Mouse (Mus musculus) forebrain, embryonic 13.5 days (tissue): ENCODE data around the gene Gpr88. TPM values are rescaled to one million over a fixed set of nuclear protein-coding genes. Genes with fewer than 3 reads are reported as not detected.
"Not testable (repeated sequence)": the region's sequence is repeated elsewhere in the genome, so short reads cannot be mapped to it uniquely, and the experiment has no call there.

Source experiments
- ATAC-seq: fragments of 200-750 bp; cut with Nextera tagmentation; 2 replicates; pipeline ENCODE4 v1.8.0; 2017
- H3K27ac ChIP-seq: fragments of 300-500 bp; sonication (generic); 2 replicates; pipeline ENCODE4 v1.5.1; 2015; ENCODE audit warnings: inconsistent platforms, mild to moderate bottlenecking, moderate library complexity
- H3K27me3 ChIP-seq: fragments of 300-500 bp; sonication (generic); 2 replicates; pipeline ENCODE4 v1.6.1; 2015; ENCODE audit warnings: mild to moderate bottlenecking, inconsistent platforms
- H3K36me3 ChIP-seq: fragments of 300-500 bp; sonication (generic); 2 replicates; pipeline ENCODE4 v1.6.1; 2015; ENCODE audit warnings: mild to moderate bottlenecking, inconsistent platforms; ENCODE audit not compliant: poor library complexity, severe bottlenecking
- H3K4me1 ChIP-seq: fragments of 300-500 bp; sonication (generic); 2 replicates; pipeline ENCODE4 v1.6.1; 2015; ENCODE audit warnings: inconsistent platforms
- H3K4me2 ChIP-seq: fragments of 300-500 bp; sonication (generic); 2 replicates; pipeline ENCODE4 v1.6.1; 2015; ENCODE audit warnings: inconsistent platforms, mild to moderate bottlenecking, moderate library complexity
- H3K4me3 ChIP-seq: fragments of 300-500 bp; sonication (generic); 2 replicates; pipeline ENCODE4 v1.5.1; 2015; ENCODE audit warnings: mild to moderate bottlenecking, inconsistent platforms
- H3K9ac ChIP-seq: fragments of 300-500 bp; sonication (generic); 2 replicates; pipeline ENCODE4 v1.6.1; 2015; ENCODE audit warnings: mild to moderate bottlenecking, inconsistent platforms
- H3K9me3 ChIP-seq: fragments of 300-500 bp; sonication (generic); replicated peaks from 2 replicates; pipeline ENCODE4 v1.6.1; 2016; ENCODE audit warnings: inconsistent platforms
- WGBS: fragments of 180-500 bp; shearing (Covaris S2); methylation state at CpG from one replicate; pipeline ENCODE4 v1.1.7; 2015; 5-methylcytosine and 5-hydroxymethylcytosine counted together
- polyA plus RNA-seq: library from polyadenylated mRNA; unstranded; fragments of >200 nt; fragmentation: Nextera tagmentation; extraction: Ambion mirVana; gene quantifications from 2 replicates; pipeline ENCODE4 v1.2.1, GENCODE M21; 2015

Gene Gpr88
- polyA plus RNA-seq, 1 experiment from 2014 or later: 3.8 TPM

- WGBS: 86% methylated on average over 3 of the region's 3 CpGs
- H3K4me2 ChIP-seq: no peak overlapping the region
- H3K27ac ChIP-seq: no peak overlapping the region
- no peak overlapping the region for H3K9ac ChIP-seq
- H3K9me3 ChIP-seq: no peaks in the 10 kb centered on the region; the same call in 1 of the 2 replicates
- H3K36me3 ChIP-seq: no peaks in the 10 kb centered on the region
- H3K4me1 ChIP-seq: no peaks in the 10 kb centered on the region
- ATAC-seq: no peak
- no peaks in the 10 kb centered on the region for H3K27me3 ChIP-seq
- H3K4me3 ChIP-seq: no peak overlapping the region
Measured at GRCm38 (mm10) chr3:116233515-116233914, 19.8 kb downstream of the Gpr88 start.

GRCm38 (mm10) chr3:116232763-116233162 is 20.5 kb downstream of the Gpr88 start:
- Histone ChIP-seq H3K4me2 (no peak overlapping the region), H3K27ac (no peak overlapping the region), H3K9ac (no peak overlapping the region), H3K4me1 (no peaks in the 10 kb centered on the region), H3K36me3 (no peaks in the 10 kb centered on the region), H3K4me3 (no peak overlapping the region), H3K9me3 (no peaks in the 10 kb centered on the region; the same call in 1 of the 2 replicates), H3K27me3 (no peaks in the 10 kb centered on the region)
- ATAC-seq: no peak
- 93% methylated on average over 5 of the region's 5 CpGs for WGBS

- Histone ChIP-seq H3K36me3 (no peaks in the 10 kb centered on the region), H3K9ac (no peak overlapping the region), H3K27me3 (no peaks in the 10 kb centered on the region), H3K4me2 (no peak overlapping the region), H3K27ac (no peak overlapping the region), H3K4me1 (no peaks in the 10 kb centered on the region), H3K9me3 (no peaks in the 10 kb centered on the region), H3K4me3 (no peak overlapping the region)
- WGBS: 85% methylated on average over 4 of the region's 4 CpGs
- no peak for ATAC-seq
Measured at GRCm38 (mm10) chr3:116229336-116229735, 24.0 kb downstream of the Gpr88 start.

GRCm38 (mm10) chr3:116228360-116229245 is 24.7 kb downstream of the Gpr88 start:
- Histone ChIP-seq H3K9ac (no peak overlapping the region), H3K36me3 (no peaks in the 10 kb centered on the region), H3K4me3 (no peak overlapping the region), H3K4me1 (no peaks in the 10 kb centered on the region), H3K9me3 (no peaks in the 10 kb centered on the region), H3K27ac (no peak overlapping the region; the same call in 1 of the 2 replicates), H3K4me2 (no peak overlapping the region), H3K27me3 (no peaks in the 10 kb centered on the region)
- whole genome bisulfite sequencing: 60% methylated on average over 11 of the region's 11 CpGs
- peak; percentile 59 for ATAC-seq

- peaks cover 8% of the 10 kb centered on the region for H3K4me1 ChIP-seq
- no peak overlapping the region for H3K27ac ChIP-seq
- 78% methylated on average over 5 of the region's 5 CpGs for WGBS
- H3K9me3 ChIP-seq: no peaks in the 10 kb centered on the region
- H3K4me3 ChIP-seq: no peak overlapping the region
- ATAC-seq: no peak
- no peak overlapping the region for H3K4me2 ChIP-seq
- no peaks in the 10 kb centered on the region for H3K27me3 ChIP-seq
- no peaks in the 10 kb centered on the region for H3K36me3 ChIP-seq
- no peak overlapping the region for H3K9ac ChIP-seq
Measured at GRCm38 (mm10) chr3:116227383-116227782, 25.9 kb downstream of the Gpr88 start.

GRCm38 (mm10) chr3:116226915-116227314 is 26.4 kb downstream of the Gpr88 start:
- H3K27me3 ChIP-seq: no peaks in the 10 kb centered on the region
- no peak overlapping the region for H3K4me2 ChIP-seq
- no peaks in the 10 kb centered on the region for H3K36me3 ChIP-seq
- H3K4me1 ChIP-seq: peaks cover 12% of the 10 kb centered on the region
- H3K9me3 ChIP-seq: no peaks in the 10 kb centered on the region
- no peak overlapping the region for H3K4me3 ChIP-seq
- WGBS: 90% methylated on average over 6 of the region's 6 CpGs
- no peak overlapping the region for H3K9ac ChIP-seq
- ATAC-seq: no peak
- H3K27ac ChIP-seq: no peak overlapping the region

GRCm38 (mm10) chr3:116222511-116223243 is 30.6 kb downstream of the Gpr88 start:
- no peaks in the 10 kb centered on the region for H3K27me3 ChIP-seq
- ATAC-seq: peak; percentile 70; the same call in 1 of the 2 replicates
- peak overlapping the region; percentile 27; the same call in 1 of the 2 replicates for H3K9ac ChIP-seq
- 14% methylated on average over 17 of the region's 17 CpGs for WGBS
- H3K27ac ChIP-seq: no peak overlapping the region; the same call in 1 of the 2 replicates
- peak overlapping the region; percentile 9; the same call in 1 of the 2 replicates for H3K4me3 ChIP-seq
- peak overlapping the region; percentile 50 for H3K4me2 ChIP-seq
- H3K4me1 ChIP-seq: peaks cover 16% of the 10 kb centered on the region
- H3K36me3 ChIP-seq: no peaks in the 10 kb centered on the region
- H3K9me3 ChIP-seq: no peaks in the 10 kb centered on the region

GRCm38 (mm10) chr3:116221686-116222010 is 31.7 kb downstream of the Gpr88 start:
- Histone ChIP-seq H3K4me2 (no peak overlapping the region), H3K9me3 (no peaks in the 10 kb centered on the region), H3K36me3 (no peaks in the 10 kb centered on the region), H3K4me3 (no peak overlapping the region), H3K4me1 (peaks cover 16% of the 10 kb centered on the region), H3K27ac (no peak overlapping the region), H3K9ac (no peak overlapping the region), H3K27me3 (no peaks in the 10 kb centered on the region)
- 42% methylated on average over 3 of the region's 3 CpGs for WGBS
- no peak for ATAC-seq

- Histone ChIP-seq H3K4me1 (peaks cover 16% of the 10 kb centered on the region), H3K27me3 (no peaks in the 10 kb centered on the region), H3K4me2 (no peak overlapping the region), H3K4me3 (no peak overlapping the region), H3K9ac (no peak overlapping the region), H3K36me3 (no peaks in the 10 kb centered on the region), H3K27ac (no peak overlapping the region), H3K9me3 (no peaks in the 10 kb centered on the region)
- 84% methylated on average over 6 of the region's 6 CpGs for WGBS
- ATAC-seq: no peak
Measured at GRCm38 (mm10) chr3:116220980-116221685, 32.2 kb downstream of the Gpr88 start.

GRCm38 (mm10) chr3:116217398-116217797 is 35.9 kb downstream of the Gpr88 start:
- not testable (repeated sequence) for H3K4me2 ChIP-seq, H3K36me3 ChIP-seq, H3K4me3 ChIP-seq, H3K9me3 ChIP-seq, H3K27ac ChIP-seq, H3K9ac ChIP-seq, H3K27me3 ChIP-seq, ATAC-seq, H3K4me1 ChIP-seq
- WGBS: 59% methylated on average over 6 of the region's 6 CpGs

- Histone ChIP-seq H3K9ac (no peak overlapping the region), H3K9me3 (no peaks in the 10 kb centered on the region), H3K4me1 (no peaks in the 10 kb centered on the region), H3K27me3 (no peaks in the 10 kb centered on the region), H3K4me2 (no peak overlapping the region), H3K4me3 (no peak overlapping the region), H3K36me3 (no peaks in the 10 kb centered on the region), H3K27ac (no peak overlapping the region)
- WGBS: 87% methylated on average over 1 of the region's 1 CpGs
- no peak for ATAC-seq
Measured at GRCm38 (mm10) chr3:116216261-116216660, 37.0 kb downstream of the Gpr88 start.

GRCm38 (mm10) chr3:116211639-116212038 is 41.7 kb downstream of the Gpr88 start:
- Histone ChIP-seq H3K4me1 (no peaks in the 10 kb centered on the region), H3K27me3 (no peaks in the 10 kb centered on the region), H3K9me3 (no peaks in the 10 kb centered on the region), H3K4me3 (no peak overlapping the region), H3K9ac (no peak overlapping the region), H3K4me2 (no peak overlapping the region), H3K27ac (no peak overlapping the region), H3K36me3 (no peaks in the 10 kb centered on the region)
- ATAC-seq: no peak
- WGBS: 92% methylated on average over 5 of the region's 5 CpGs
